Mouse (Mus musculus) lung, postnatal 25 days (tissue): ENCODE data around the gene Ccdc82.
A peak's percentile ranks its signal among the peaks of the same experiment; 100 is the strongest.

Experiments used
- DNase-seq: peaks from one replicate; pipeline ENCODE4 v3.0.0; 2022; ENCODE audit warnings: low spot score

Ccdc82 gene

DNA sequence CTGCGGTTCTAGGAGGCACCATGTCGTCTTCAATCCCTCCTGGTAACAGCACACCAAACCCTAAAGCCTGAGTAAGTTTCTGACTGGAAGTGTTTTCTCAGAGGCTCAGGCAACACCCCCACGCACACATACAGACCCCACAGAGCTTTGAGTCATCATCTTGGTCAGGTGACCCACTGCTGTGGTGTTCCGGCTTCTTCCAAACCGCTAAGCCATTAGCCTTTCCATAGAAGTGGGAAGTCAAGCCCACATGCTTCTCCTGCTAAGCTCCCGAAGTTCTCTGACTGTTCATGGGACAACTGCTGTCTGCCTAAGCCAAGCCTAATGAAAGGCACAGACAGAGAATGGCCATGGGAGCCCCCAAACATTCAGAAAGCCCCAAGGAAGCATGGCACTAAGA is 52.4 kb downstream of the Ccdc82 start:
- DNase-seq = no peak

DNA sequence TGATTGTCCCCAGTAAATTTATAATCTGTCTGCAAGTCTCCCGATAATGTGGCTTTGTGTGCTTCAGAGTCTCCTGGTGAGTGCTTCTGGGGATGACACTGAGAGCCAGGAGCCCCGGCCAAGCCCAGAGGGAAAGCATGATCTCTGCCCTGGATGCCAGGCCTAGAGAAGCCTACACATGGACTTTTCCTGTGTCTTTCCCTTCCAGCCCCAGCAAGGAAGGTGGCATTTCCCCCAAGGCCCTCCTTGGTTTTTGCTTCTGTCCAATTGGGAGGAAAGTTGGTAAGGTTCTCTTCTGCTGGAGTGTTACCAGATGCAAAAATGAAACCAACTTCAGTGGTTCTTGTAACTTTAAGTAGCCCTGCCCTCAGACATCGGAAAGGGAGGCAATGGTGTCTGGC is 53.3 kb downstream of the Ccdc82 start:
- DNase-seq = peak; percentile 39

DNA sequence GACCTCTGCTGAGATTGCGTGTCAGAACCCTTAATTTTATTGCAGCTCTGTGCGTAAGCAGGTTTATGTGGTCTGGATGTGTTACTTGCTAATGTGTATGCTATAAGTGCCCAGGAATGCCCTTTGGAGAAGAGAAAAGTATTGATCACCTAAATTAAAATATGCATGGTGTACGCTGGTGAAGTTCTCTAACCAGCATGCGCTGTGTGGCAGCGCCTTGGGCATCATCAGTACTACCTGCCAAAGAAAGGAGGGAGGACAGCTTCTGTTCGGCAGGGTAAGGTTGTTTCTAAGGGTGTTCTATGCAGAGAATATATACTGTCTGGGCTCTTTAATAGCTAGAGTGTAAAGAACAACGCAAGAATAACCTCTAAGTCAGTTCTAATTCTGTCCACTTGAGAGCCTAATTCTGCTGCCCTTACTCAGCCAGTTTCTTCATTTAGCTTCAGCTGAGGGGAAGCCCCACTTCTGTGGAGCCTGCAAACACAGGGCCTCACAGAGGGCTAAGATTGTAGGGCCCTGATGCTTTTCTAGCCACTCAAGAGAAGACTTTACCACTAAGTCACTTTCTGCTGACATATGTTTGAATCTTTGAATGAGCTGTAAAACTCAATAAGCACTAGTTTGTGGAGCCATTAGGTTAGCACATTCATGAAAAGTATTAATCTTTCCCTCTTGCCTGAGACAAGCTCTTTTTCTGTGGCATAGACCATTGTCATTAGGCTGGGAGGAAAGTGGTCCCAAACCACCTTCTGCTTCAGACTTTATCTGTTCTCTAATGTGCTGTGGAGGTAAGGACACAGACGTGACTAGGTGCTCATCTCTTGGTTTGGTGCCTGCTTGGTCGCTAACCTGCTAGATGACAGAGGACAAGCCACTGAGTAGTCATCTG is 54.4 kb downstream of the Ccdc82 start:
- no peak for DNase-seq

DNA sequence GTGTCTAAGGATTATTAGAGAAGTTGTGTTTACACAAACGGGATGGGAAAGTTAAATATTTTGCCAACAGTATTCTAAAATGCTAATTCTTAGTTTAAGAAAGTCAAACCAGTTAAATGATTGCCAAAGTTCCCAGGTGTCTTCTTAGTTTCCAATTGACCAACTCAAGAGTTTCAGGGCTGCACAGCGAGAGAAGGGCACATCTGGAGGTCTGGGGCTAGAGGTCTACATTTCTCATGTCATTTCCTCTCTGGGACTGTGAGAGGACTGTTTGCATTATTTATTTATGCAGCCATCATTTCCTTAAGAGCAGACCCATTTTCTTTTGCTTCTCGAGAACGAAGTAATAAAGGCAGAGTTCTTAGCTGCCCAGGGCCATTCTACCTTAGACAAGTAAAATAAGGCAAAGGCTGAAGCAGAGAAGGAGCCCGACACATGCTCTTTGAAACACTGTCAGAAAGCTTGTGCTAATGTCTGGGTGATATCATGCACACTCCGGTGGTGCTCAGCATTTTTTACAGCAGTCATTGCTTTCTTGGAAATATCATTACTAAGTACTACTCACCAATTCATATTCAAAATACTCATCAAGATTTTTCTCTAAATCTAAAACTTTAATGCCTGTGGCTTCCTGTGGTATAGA is 55.5 kb downstream of the Ccdc82 start:
- DNase-seq = no peak

DNA sequence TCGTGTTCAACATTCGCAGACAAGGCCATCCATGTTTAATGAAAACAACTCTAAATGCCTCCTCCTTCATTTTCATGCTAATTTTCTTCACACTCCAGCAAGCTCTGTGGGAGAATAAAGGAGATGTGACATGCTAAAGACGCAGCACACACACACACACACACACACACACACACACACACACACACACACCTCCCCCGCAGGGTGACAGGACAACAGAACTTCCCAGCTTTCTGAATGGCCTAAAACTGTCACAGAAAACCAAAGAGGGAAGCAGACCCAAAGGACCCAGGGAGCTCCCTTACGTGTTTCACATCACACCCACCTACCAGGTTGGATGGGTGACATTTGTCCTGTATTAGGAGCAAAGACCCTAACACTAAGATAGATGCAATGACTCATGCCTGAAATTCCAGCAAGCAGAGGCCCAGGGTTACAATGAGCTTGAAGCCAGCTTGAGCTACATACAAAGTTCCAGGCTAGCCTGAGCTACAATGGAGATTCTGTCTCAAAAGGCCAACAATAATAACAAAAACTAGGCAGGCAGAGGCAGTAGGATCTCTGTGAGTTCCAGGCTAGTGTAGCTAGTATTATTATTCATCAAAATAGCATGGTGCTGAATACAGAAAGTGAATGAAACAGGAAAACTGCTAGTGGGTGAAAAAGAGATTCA is 56.5 kb downstream of the Ccdc82 start:
- no peak for DNase-seq

DNA sequence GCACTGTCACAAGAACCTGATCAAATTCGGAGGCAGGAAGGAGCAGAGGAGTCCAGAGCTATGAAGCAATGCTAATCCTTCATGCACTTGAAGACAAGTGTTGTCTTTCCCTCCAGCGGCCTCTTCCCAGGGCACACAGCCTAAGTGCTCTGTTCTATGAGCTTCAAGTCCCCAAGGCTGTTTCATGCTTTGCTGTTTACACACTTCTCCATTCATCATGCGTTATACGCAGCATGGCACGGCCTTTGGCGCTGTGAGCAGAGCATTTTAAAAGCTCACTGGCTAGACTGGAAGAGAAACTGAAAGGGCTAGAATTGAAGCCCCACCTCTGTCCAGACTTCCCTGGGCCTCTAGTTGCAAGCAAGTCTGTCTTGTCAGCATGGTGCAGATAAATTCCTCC is 57.2 kb downstream of the Ccdc82 start:
- DNase-seq = peak; percentile 78

DNA sequence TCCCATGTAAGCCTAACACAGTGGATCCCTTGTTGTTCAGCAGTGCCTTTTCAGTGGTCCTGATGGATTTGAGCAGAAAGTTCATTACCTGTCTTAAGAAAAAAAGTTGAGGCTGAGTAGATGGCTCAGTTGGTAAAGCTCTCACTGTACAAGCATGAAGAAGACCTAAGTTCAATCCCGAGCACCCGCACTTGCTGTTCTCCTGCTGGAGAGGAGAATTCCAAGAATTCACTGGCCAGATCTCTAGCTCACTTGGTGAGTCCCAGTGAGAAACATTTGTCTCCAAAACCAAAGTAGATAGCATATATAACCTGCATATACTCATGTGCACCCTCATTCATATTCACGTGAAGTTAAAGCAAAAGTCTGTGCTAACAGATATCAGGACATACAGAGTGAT is 59.7 kb downstream of the Ccdc82 start:
- DNase-seq = no peak

DNA sequence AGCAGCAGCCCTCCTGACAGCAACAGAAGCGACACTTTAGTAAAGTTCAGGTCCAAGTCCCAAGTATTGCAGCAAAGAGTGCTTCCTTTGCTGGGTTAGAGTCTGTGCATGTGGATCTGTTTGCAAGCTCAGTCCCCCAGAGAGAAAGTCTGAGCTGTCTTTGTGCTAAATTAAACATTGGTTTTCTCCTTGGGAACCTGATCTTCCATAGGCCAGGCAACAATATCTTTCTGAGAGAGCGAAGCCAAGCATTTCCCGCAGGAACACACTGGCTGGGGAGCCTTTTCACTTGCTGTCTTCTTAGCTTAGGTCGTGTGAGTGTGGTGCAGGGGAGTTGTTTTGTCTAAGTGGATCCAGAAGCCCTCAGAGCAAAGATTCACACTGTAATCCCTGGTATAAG is 60.5 kb downstream of the Ccdc82 start:
- no peak for DNase-seq

DNA sequence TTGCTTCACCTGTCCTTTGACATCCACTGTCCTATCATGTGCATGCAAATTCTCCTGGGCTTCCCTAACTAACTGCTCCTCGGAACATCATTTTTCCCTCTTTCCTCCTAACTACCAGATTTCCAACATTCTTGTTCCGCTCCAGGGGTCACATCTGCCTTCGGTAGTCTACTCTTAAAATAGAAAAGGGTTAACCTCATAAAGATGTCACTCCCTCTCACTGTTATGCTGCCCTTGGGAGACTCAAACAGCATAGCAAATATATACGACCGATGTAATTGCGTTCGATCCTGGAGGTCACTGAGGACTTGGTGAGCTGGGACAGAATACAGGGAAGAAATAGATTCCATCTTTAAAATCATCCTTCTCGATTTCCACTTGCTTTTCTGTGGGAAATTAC is 62.0 kb downstream of the Ccdc82 start:
- DNase-seq = no peak

DNA sequence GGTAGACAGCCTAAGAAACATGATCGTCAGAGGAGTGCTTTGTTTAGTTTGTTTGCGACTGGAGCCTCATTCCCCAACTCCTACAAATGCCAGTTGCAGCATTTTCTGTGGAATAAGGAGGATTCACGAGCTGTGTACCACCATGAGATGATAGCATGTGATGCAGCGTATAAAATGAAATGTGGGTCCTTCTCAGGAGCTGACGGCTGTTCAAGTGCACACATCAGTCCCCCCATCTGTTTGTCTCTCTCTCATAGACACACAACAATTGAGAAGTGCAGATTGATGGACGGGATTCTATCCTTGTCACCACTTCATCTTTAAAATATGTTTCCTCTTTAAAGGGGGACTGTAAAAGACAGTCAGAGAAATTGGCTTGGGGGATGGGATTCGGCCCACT is 63.1 kb downstream of the Ccdc82 start:
- DNase-seq = no peak

DNA sequence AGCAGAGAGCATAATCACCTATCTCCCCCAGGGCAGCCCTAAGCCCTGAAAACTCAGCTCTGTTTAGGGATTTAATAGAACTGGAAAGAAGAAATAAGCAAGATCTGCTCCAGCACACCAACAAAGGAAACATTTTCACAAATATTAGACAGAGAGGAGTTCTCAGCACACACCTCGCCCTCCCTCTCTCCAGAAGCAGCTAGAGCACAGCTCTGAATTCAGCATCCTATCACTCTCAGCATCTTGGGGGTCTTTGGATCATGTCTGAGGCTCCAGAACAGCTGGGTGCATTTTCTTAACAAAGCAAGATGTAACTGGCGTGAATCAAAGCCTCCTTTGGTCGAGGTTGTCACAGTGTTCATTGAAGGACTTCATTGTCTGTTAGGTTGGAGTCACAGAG is 63.5 kb downstream of the Ccdc82 start:
- DNase-seq = no peak

DNA sequence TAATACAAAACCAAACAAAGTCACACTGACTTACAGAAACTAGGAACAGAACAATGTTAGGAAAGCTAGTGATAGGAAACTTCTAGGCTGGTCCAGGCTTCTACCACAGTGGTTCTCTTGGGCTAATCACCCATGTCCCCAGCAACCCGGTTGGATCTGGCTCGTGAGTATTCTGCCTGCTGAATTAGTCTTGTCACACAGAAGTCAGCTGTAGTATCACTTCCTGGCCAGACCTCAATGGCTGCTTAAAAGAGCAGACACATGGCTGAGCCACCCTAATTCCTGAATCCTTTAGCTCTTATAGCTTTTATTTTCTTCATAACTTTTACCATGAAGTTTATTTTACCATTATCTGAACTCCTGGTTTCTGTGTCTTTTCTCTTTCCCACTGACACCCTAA is 64.3 kb downstream of the Ccdc82 start:
- DNase-seq = no peak

DNA sequence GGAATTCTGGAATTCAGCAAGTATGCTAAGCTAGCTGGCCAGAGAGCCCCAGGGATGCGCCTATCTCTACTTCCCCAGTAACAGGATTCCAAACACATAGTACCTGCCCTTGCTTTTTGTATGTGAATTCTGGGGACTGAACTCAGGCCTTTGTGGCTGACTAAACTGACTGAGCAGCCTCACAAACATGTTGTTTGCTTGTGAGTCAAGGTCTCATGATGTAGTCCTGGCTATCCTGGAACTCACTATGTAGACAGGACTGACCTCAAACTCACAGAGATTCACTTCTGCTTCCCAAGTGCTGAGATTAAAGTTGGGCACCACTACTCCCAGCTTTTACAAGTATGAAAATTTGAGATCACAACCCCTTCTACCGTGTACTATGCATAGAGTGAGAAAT is 67.2 kb downstream of the Ccdc82 start:
- DNase-seq = no peak

DNA sequence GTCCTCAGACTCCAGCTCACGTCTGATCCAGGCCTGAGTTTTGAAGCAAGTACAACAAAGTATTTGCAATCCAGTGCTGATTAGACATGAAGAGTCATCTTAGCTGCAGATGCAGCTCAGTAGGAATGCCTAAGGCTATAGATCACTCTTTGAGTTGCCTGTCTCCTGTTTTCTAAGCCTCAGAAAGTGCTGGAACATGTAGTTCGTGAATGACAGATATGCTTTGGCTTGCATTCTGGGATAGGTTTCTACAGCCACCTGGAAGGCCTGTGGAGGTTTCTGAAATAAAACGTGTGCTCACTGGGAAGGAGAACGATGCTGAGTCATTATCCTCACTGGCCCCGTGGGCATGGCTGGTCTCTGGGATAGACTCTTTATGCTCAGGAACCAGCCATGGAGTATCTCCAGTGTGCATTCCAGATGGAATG is 67.8 kb downstream of the Ccdc82 start:
- DNase-seq = no peak

DNA sequence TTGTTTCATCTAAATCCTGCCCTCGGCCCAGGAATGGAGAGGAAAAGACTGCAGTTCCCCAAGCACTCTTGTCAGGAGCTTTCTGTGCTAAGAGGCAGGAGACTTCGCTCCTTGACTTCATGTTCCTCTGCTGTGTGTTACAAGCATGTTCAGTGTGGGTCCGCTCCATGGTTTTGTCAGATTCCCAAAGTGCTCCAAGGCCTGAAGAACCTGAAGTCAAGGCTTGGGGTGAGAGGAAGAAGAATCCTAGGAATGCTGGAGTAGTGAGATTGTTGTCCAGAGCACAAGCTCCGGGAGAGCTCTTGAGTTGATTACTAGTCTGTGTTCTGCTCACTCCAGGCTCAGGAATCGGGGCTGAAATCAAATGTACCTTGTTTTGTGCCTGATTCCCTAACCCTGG is 68.6 kb downstream of the Ccdc82 start:
- peak; percentile 34 for DNase-seq

DNA sequence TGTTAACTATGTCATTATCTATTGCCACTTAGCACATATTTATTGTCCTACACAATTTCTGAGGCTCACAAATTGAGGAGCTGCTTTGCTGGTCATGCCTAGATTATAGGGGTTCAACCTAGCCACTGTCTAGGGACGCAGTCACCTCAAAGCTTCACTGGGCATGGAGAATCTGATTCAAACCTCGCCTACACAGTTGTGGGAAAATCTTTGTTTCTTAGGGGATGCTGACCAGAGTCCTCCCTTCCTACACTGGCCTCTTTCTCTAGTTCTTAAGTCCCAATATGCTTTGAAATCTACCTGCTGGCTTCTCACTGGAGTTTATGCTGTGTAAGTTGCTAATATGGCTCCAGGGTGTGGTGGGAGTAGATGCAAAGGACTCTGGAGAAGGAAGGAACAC is 72.8 kb downstream of the Ccdc82 start:
- no peak for DNase-seq

DNA sequence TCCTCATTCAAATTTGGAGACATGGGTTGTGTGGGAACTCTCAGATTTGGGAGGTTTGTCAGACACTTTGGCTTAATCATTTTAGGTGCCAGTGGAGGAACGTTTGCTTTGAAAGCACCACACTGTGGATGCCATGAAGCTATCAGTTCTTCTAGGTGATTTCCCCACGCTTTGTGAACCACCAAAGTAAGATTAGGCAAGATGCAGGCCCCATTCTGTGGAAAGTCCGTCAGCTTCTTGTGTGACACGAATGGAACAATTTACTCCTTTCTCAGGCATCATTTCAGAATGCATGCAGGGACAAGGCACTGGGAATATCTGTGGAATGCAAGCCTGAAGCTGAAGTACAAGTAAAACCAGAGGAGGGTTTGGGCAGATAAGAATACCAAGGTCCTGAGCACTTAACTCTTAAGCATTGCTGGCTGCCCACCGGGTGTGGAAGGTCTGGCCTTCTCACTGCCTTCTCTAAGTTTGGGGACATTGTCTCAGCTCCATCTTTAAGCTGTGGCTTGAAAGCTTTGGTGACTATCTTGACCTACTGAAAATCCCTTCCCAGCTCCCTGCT is 74.1 kb downstream of the Ccdc82 start:
- no peak for DNase-seq

DNA sequence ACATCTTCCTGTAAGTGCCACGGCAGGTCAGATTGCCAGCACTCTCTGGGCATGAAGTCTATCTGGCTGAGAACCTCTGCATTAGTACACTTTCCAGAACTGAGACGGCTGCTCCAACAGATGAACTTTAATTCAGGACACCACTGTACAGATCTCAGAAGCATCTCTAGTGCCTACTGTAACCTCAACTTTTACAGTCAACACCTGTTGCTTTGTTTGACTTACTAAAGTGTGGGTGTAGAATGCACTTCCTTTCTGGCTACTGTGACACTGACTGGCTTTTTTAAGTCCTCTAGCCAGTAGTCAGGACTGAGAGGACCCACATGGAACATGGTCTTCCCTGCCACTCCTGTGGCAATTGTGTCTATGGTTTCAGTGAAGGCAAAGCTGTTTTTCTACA is 76.3 kb downstream of the Ccdc82 start:
- no peak for DNase-seq

DNA sequence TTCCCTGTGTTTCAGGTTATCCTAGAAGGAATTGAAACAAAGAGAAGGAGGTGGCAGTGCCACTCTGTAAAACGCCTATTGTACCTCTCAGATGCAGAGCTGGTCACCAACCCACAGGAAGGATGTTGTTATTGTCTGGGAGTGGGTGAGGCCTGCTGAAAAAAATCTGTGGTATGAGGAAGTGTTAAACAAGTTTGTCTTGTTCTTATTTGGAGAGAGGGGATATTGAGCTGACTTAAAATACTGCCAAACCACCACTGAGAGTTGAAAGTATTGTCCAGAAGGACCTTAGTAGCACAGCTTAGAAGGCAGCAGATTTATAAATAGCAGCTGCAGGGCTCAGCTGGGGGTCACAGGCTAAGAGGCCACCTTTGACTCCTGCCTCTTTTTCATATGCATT is 76.9 kb downstream of the Ccdc82 start:
- peak; percentile 82 for DNase-seq
